Mouse (Mus musculus) embryonic facial prominence, embryonic 11.5 days (tissue): Measurements from ENCODE around the gene Amotl2. TPM values are rescaled to one million over a fixed set of nuclear protein-coding genes. Genes with fewer than 3 reads are reported as not detected.

Source experiments
- ATAC-seq: fragments of 200-750 bp; cut with Nextera tagmentation; replicated peaks from 2 replicates; pipeline ENCODE4 v1.8.0; 2017; ENCODE audit warnings: low read depth; ENCODE audit not compliant: insufficient number of reproducible peaks, low FRiP score, low TSS enrichment
- DNase-seq: peaks from one replicate; pipeline ENCODE4 v3.0.0-alpha.2; 2015; ENCODE audit warnings: low spot score
- H3K27ac ChIP-seq: fragments of 300-500 bp; sonication (generic); replicated peaks from 2 replicates; pipeline ENCODE4 v1.5.1; 2014; ENCODE audit warnings: mild to moderate bottlenecking, low read depth, low read length, control low read depth
- H3K27me3 ChIP-seq: fragments of 300-500 bp; sonication (generic); 2 replicates; pipeline ENCODE4 v1.6.1; 2014; ENCODE audit warnings: mild to moderate bottlenecking, low read length, moderate library complexity, mixed read lengths; ENCODE audit not compliant: control insufficient read depth, insufficient read depth
- H3K36me3 ChIP-seq: fragments of 300-500 bp; sonication (generic); replicated peaks from 2 replicates; pipeline ENCODE4 v1.6.1; 2014; ENCODE audit warnings: low read depth, mild to moderate bottlenecking, low read length, moderate library complexity, mixed read lengths; ENCODE audit not compliant: control insufficient read depth, insufficient read depth
- H3K4me1 ChIP-seq: fragments of 300-500 bp; sonication (generic); 2 replicates; pipeline ENCODE4 v1.6.1; 2014; ENCODE audit warnings: low read length, mixed read lengths; ENCODE audit not compliant: control insufficient read depth, insufficient read depth
- H3K4me2 ChIP-seq: fragments of 300-500 bp; sonication (generic); 2 replicates; pipeline ENCODE4 v1.6.1; 2014; ENCODE audit warnings: low read depth, mild to moderate bottlenecking, control low read depth, low read length, moderate library complexity
- H3K4me3 ChIP-seq: fragments of 300-500 bp; sonication (generic); 2 replicates; pipeline ENCODE4 v1.5.1; 2014; ENCODE audit warnings: low read depth, low read length, control low read depth
- H3K9ac ChIP-seq: fragments of 300-500 bp; sonication (generic); replicated peaks from 2 replicates; pipeline ENCODE4 v1.6.1; 2014; ENCODE audit warnings: mild to moderate bottlenecking, control low read depth, low read length
- H3K9me3 ChIP-seq: fragments of 300-500 bp; sonication (generic); replicated peaks from 2 replicates; pipeline ENCODE4 v1.6.1; 2016; ENCODE audit warnings: mild to moderate bottlenecking, low read length, inconsistent platforms, mixed read lengths; ENCODE audit not compliant: control insufficient read depth
- whole genome bisulfite sequencing: fragments of 180-500 bp; shearing (Covaris S2); extraction: QIAGEN DNeasy Blood & Tissue Kit; methylation state at CpG from one replicate; pipeline ENCODE4 v1.1.7; 2014; 5-methylcytosine and 5-hydroxymethylcytosine counted together
- polyA plus RNA-seq: library from polyadenylated mRNA; unstranded; fragments of >200 nt; fragmentation: Nextera tagmentation; extraction: Ambion mirVana; gene quantifications from 2 replicates; pipeline ENCODE4 v1.2.1, GENCODE M21; 2014

Amotl2 gene
- polyA plus RNA-seq, 1 experiment from 2014 or later, result 36.0 TPM

- ATAC-seq (no peak), DNase-seq (peak; percentile 62)
- Histone ChIP-seq H3K27me3 (no peaks in the 10 kb centered on the region), H3K4me2 (no peak overlapping the region), H3K4me3 (no peak overlapping the region), H3K4me1 (peaks cover 9% of the 10 kb centered on the region), H3K36me3 (no peaks in the 10 kb centered on the region), H3K9ac (no peak overlapping the region), H3K9me3 (no peaks in the 10 kb centered on the region), H3K27ac (peak overlapping the region; percentile 59; the same call in 1 of the 2 replicates)
- WGBS, result 8% methylated on average over 7 of the region's 7 CpGs
Observed at GRCm38 (mm10) chr9:102714893-102715505, 1.5 kb upstream of the Amotl2 start.

- no peak for ATAC-seq
- Histone ChIP-seq H3K27me3 (no peaks in the 10 kb centered on the region), H3K9me3 (no peaks in the 10 kb centered on the region), H3K4me3 (no peak overlapping the region), H3K27ac (peak overlapping the region; percentile 59; the same call in 1 of the 2 replicates), H3K9ac (no peak overlapping the region), H3K36me3 (no peaks in the 10 kb centered on the region; the same call in 1 of the 2 replicates), H3K4me2 (no peak overlapping the region), H3K4me1 (peaks cover 14% of the 10 kb centered on the region)
- no peak for DNase-seq
- WGBS, result 34% methylated on average over 2 of the region's 2 CpGs
Observed at GRCm38 (mm10) chr9:102715506-102715900, 969 bp upstream of the Amotl2 start.

GRCm38 (mm10) chr9:102717164-102717885, 853 bp downstream of the Amotl2 start:
- H3K4me2 ChIP-seq, result peak overlapping the region; percentile 85
- H3K27me3 ChIP-seq, result no peaks in the 10 kb centered on the region
- peak overlapping the region; percentile 97 for H3K27ac ChIP-seq
- peak; percentile 86 for ATAC-seq
- under 1% methylated on average over 49 of the region's 50 CpGs for WGBS
- H3K4me3 ChIP-seq, result peak overlapping the region; percentile 95
- peak overlapping the region; percentile 98 for H3K9ac ChIP-seq
- peaks cover 3% of the 10 kb centered on the region; the same call in 1 of the 2 replicates for H3K36me3 ChIP-seq
- peak; percentile 98 for DNase-seq
- H3K4me1 ChIP-seq, result peaks cover 20% of the 10 kb centered on the region
- no peaks in the 10 kb centered on the region for H3K9me3 ChIP-seq

DNA sequence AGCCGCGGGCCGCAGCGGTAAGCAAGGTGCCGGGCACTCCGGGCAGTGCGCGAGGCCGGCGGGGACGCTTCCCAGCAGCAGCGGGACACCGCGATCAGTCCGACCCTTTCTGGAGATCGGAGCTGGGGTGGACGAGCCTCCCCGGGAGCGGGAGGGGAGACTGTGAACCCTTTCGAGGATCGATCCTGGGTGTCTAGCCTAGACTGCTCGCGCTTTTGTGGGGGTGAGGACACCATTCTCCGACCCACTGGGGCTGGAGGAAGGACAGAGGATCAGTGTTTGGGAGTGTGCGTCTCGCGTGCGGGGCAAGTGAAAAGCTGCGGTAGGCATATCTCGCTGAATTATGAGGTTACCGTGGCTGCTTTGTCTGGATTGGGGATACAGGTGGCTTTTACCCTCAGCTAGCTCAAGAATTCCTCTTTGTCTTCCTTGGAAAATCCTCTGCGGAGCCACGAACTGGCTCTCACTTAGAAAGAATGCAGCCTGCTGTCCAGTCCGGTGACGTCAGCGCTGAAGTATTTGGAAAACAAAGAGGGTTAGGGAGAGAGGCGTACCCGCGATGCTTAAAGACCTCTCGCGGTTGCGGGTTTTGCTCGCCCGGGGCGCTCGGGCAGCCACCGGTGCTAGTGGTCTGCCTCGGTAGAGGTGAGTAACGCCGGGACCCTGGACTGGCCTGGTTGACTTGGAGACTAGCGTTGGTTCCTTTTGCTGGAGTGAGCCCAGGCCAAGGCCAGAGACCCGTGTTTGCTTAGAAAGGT, 1.6 kb downstream of the Amotl2 start:
- peak overlapping the region; percentile 85 for H3K4me2 ChIP-seq
- WGBS, result under 1% methylated on average over 52 of the region's 52 CpGs
- peak overlapping the region; percentile 98 for H3K9ac ChIP-seq
- H3K4me1 ChIP-seq, result peaks cover 20% of the 10 kb centered on the region
- DNase-seq, result peak; percentile 94
- peak; percentile 36 for ATAC-seq
- H3K9me3 ChIP-seq, result no peaks in the 10 kb centered on the region
- no peaks in the 10 kb centered on the region for H3K27me3 ChIP-seq
- peak overlapping the region; percentile 97 for H3K27ac ChIP-seq
- peak overlapping the region; percentile 95 for H3K4me3 ChIP-seq
- H3K36me3 ChIP-seq, result peaks cover 6% of the 10 kb centered on the region

DNA sequence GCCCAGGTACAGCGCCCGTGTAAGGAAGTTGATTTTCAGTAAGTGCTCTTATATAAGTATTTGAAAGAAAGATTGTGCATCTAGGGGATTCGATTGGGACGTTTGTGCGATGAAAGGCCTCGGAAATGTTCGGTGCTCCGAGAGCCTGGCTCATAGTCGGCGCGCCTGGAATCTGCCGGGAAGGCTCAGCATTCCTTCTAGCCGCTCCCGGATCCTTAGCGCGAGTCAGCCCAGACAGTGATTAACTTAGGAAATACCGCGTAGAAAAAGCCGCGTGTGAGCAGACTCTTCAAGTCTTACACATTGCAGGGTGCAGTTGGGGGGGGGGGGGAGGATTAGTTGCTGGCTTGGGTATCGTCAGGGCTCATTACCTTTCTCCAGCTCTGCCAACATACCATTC, 2.2 kb downstream of the Amotl2 start:
- H3K27ac ChIP-seq, result peak overlapping the region; percentile 97
- peaks cover 6% of the 10 kb centered on the region for H3K36me3 ChIP-seq
- no peak for ATAC-seq
- WGBS, result under 1% methylated on average over 21 of the region's 21 CpGs
- peaks cover 20% of the 10 kb centered on the region for H3K4me1 ChIP-seq
- peak; percentile 61 for DNase-seq
- peak overlapping the region; percentile 95 for H3K4me3 ChIP-seq
- no peaks in the 10 kb centered on the region for H3K27me3 ChIP-seq
- H3K9me3 ChIP-seq, result no peaks in the 10 kb centered on the region
- peak overlapping the region; percentile 98 for H3K9ac ChIP-seq
- H3K4me2 ChIP-seq, result peak overlapping the region; percentile 85

- H3K9ac ChIP-seq, result peak overlapping the region; percentile 98
- peaks cover 23% of the 10 kb centered on the region for H3K4me1 ChIP-seq
- ATAC-seq (no peak), DNase-seq (no peak)
- H3K4me3 ChIP-seq, result peak overlapping the region; percentile 95
- peaks cover 6% of the 10 kb centered on the region for H3K36me3 ChIP-seq
- no peaks in the 10 kb centered on the region for H3K27me3 ChIP-seq
- 2% methylated on average over 4 of the region's 4 CpGs for WGBS
- peak overlapping the region; percentile 85 for H3K4me2 ChIP-seq
- no peaks in the 10 kb centered on the region for H3K9me3 ChIP-seq
- peak overlapping the region; percentile 41; the same call in 1 of the 2 replicates for H3K27ac ChIP-seq
Observed at GRCm38 (mm10) chr9:102719085-102719484, 2.6 kb downstream of the Amotl2 start.

DNA sequence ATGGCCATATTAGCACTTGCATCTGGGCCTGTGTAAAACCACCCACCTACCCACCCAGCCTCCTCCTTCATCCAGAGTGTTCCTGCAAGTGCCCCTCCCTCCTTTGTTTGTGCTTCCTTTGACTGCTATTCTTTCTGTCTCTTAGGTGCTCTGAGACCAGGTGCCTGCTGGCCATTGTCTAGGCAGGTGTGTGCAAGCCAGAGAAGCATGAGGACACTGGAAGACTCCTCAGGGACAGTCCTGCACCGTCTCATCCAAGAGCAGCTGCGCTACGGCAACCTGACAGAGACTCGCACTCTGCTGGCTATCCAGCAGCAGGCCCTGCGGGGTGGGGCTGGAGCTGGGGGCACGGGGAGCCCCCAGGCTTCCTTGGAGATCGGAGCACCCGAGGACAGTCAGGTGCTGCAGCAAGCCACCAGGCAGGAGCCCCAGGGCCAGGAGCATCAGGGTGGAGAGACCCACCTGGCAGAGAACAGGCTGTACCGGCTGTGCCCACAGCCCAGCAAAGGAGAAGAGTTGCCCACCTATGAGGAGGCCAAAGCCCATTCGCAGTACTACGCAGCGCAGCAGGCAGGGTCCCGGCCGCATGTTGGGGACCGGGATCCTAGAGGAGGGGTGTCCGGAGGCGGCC, 3.6 kb downstream of the Amotl2 start:
- H3K4me1 ChIP-seq, result peaks cover 25% of the 10 kb centered on the region
- no peak overlapping the region for H3K27ac ChIP-seq
- DNase-seq (no peak), ATAC-seq (no peak)
- no peaks in the 10 kb centered on the region for H3K27me3 ChIP-seq
- H3K9ac ChIP-seq, result peak overlapping the region; percentile 98
- peaks cover 9% of the 10 kb centered on the region for H3K36me3 ChIP-seq
- peak overlapping the region; percentile 85 for H3K4me2 ChIP-seq
- peak overlapping the region; percentile 95 for H3K4me3 ChIP-seq
- WGBS, result 64% methylated on average over 17 of the region's 17 CpGs
- H3K9me3 ChIP-seq, result no peaks in the 10 kb centered on the region
